Mouse (Mus musculus): ENCODE results near the gene Purb.
"Not testable (repeated sequence)": the region's sequence is repeated elsewhere in the genome, so short reads cannot be mapped to it uniquely, and the experiment has no call there.

The Purb gene

GRCm38 (mm10) chr11:6484244-6484959 lies 8.7 kb upstream of the Purb start:
- no peak for DNase-seq

GRCm38 (mm10) chr11:6483103-6483502 lies 7.4 kb upstream of the Purb start:
- no peak for DNase-seq

GRCm38 (mm10) chr11:6481669-6482185 lies 6.0 kb upstream of the Purb start:
- DNase-seq, result no peak

- no peak for DNase-seq
Measured at GRCm38 (mm10) chr11:6480681-6481405, 5.1 kb upstream of the Purb start.

DNA sequence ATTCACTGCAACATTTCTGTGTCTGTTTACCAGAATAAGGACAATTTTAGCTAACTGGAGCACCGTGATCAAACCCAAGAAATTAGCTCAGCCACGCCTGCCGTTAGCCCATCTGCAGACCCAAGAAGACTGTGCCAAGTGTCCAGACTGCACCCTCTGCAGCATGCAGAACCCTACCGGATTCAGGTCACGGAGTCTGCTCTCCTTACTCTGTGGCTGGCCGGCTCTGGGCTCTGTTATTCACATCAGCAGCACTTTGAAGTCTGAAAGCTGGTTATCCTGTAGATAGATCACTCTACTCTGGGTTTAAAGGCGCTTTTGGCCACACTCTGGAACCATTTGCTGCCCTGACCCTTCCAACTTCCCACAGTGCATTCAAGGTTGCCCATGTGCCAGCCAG lies 4.5 kb upstream of the Purb start:
- DNase-seq, result no peak

GRCm38 (mm10) chr11:6479231-6479630 lies 3.5 kb upstream of the Purb start:
- no peak for DNase-seq

DNA sequence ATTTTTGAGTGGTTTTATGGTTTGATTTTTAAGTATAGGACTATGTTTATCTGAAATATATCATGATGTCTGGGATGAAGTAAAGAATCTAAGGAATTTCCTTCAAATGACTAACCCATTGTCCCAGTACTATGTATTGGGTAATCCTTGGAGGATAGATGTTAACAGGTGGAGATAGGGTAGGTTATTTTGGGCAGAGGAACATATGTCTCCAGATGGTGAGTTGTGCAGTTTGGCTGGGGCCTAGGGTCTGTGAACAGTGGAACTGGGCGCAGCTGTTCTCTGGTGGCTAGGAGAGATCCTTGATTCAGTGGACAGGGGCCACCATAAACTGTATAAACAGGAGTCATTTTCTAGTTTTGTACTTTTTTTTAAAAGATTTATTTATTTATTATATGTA lies 1.6 kb upstream of the Purb start:
- no peak for DNase-seq

- no peak for DNase-seq
Measured at GRCm38 (mm10) chr11:6476876-6477275, 1.2 kb upstream of the Purb start.

GRCm38 (mm10) chr11:6474874-6475731 lies 614 bp downstream of the Purb start:
- DNase-seq, result peak; percentile 71

- no peak for DNase-seq
Measured at GRCm38 (mm10) chr11:6474381-6474780, 1.3 kb downstream of the Purb start.

DNA sequence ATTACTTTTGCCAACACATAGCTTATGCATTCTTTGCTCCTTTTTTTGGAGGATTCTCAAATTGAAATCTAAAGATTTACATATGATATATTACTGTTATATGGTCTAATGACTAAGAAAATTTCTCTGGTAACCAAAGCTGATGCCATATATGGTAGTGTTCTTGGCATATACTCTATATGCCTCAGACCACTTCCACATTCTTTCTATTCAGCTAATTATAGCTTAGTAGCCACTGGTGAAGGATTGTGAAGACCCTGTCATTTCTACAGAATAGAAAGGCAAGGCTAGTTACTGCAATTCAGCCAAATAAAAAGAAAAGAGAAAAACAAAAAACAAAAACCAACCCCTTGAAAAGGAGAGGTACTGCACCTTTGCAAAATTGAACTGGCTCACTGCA lies 3.6 kb downstream of the Purb start:
- DNase-seq, result no peak

GRCm38 (mm10) chr11:6471493-6471892 lies 4.2 kb downstream of the Purb start:
- DNase-seq, result no peak

GRCm38 (mm10) chr11:6471054-6471453 lies 4.7 kb downstream of the Purb start:
- no peak for DNase-seq

GRCm38 (mm10) chr11:6468541-6468940 lies 7.2 kb downstream of the Purb start:
- no peak for DNase-seq

DNA sequence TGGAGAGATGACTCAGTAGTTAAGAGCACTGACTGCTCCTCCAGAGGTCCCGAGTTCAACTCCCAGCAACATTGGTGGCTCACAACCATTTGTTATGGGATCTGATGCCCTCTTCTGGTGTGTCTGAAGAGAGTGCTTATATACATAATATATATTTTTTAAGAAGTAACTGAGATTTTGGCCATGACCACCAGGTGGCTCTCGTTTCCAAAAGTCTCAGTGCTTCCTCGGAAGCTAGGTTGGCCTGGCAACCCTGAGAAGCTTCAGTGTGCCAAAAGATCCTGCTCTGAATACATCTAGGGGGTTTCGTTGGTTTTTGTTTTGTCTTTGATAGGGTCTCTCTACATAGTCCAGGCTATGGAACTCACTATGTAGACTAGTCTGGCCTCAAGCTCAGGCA lies 10.6 kb downstream of the Purb start:
- peak; percentile 75 for DNase-seq

- DNase-seq, result no peak
Measured at GRCm38 (mm10) chr11:6463159-6463837, 12.4 kb downstream of the Purb start.

GRCm38 (mm10) chr11:6456083-6456482 lies 19.6 kb downstream of the Purb start:
- no peak for DNase-seq

- not testable (repeated sequence) for DNase-seq
Measured at GRCm38 (mm10) chr11:6448155-6448554, 27.6 kb downstream of the Purb start.

DNA sequence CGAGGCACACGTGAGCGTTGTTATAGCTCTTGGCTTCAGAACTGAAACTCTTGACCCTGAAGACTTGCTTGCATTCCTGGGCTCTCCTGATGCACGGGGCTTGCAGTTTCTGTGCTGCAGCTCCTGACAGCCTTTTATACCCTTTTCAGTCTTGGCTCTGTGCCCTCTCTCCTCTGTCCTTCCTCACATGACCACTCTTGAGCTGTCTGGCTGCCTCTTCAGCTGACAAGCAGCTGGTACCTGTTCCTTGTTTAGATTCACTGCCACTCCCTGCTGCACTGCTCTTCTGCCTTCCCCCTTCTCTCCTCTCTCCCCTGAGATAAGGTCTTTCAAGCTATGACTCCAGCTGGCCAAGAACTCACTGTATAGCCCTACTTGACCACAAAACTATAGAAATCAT lies 28.2 kb downstream of the Purb start:
- DNase-seq, result no peak

GRCm38 (mm10) chr11:6445951-6446350 lies 29.8 kb downstream of the Purb start:
- no peak for DNase-seq

DNA sequence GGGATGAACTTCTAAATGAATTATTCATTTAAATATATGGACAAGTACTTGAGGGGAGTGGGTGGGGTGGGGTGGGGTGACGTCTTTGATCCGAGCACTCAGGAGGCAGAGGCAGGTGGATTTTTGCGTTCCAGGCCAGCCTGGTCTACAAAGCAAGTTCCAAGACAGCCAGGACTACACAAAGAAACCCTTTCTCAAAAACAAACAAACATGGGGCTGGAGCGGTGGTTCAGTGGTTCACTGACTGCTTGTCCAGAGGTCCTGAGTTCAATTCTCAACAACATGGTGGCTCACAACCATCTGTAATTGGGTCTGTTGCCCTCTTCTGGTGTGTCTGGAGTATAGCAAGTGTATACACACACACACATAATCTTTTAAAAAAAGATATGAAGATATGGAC lies 30.3 kb downstream of the Purb start:
- no peak for DNase-seq

DNA sequence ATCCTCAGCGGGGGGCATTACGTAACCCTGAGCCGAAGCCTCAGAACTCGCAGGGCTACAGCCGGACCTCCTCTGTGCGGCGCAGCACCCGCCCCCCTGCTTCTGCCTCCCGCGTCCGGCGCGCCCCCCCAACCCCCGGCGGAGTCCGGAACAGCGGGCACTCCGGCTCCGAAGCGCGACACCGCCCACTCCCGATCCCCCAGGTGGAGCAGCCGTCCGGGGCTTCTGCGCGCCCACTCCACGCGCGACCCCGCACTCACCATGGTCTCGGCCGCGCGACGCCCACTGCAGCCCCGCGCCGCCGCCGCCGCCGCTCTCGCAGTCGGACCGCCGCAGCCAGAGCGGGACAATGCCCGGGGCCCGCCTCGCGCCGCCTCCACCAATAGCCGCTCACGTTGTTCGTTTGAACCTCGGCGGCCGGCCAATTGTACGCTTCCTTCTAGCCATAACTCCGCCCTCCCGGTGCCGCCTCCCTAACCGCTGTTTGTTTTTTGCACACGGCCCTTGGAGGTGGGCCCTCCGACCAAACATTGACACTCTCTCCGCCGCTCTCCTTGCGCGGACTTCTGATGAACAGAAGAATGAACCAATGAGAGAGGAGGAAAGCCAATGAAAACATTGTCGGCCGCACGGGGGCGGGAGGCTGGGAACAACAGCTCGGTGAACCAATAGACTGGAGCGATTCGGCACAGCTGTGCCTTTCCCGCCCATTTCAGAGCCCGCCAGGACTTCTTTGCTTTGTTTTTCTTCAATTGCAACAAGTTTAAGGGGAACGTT lies 31.5 kb downstream of the Purb start, which contains the start of gene H2afv:
Gene H2afv (minus strand): TSS at position 367 of the 777 bp plus-strand sequence.
- DNase-seq, result peak; percentile 98

All from thymus, postnatal 25 days (tissue).